Mouse (Mus musculus): ENCODE measurements at regions not wholly inside any gene's neighbourhood (a gene's known extent, or its start where the extent isn't known, plus 50 kb on each side); places are given as distances from the start of the nearest gene placed in this dataset.

DNA sequence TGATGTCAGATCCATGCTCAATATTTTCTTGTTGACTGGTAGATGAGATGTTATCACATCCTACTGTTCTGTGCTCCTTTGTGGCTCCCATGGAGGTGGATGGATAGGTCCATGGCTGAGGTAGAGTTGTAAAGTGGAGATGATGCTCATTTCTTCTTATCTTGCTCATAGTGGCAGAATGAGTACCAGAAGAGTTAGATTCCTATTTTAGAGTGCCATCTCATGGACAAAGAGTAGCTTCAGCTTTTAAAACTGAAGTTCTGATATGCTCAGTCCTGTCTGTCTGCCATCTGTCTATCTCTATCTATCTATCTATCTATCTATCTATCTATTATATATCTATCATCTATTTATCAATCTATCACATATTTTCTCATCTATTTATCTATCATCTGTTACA, 425.5 kb upstream of the Tmem132c start:
- Histone ChIP-seq H3K9ac (ENCODE audit: low read depth, low read length) (no peak overlapping the region), H3K4me3 (no peak overlapping the region), H3K27me3 (ENCODE audit: control insufficient read depth, insufficient read depth, low read length) (no peaks in the 10 kb centered on the region), H3K27ac (no peak overlapping the region), H3K36me3 (ENCODE audit: control insufficient read depth, insufficient read depth, low read length) (no peaks in the 10 kb centered on the region), H3K79me2 (replicated peaks; ENCODE audit: control insufficient read depth, insufficient read depth, low read length) (no peaks in the 10 kb centered on the region), H3K4me1 (ENCODE audit: control insufficient read depth, insufficient read depth, low read length) (no peaks in the 10 kb centered on the region)
- no peak for DNase-seq
- intact Hi-C loops (cut with DNase I): no loop called here
- TF ChIP-seq POLR2A (IDR thresholded peaks at IDR 0.05; ENCODE audit: insufficient read depth, low read depth, low read length): no peak
- TF ChIP-seq EP300 (IDR thresholded peaks at IDR 0.05; ENCODE audit: insufficient read depth, low read depth, low read length): no peak

DNA sequence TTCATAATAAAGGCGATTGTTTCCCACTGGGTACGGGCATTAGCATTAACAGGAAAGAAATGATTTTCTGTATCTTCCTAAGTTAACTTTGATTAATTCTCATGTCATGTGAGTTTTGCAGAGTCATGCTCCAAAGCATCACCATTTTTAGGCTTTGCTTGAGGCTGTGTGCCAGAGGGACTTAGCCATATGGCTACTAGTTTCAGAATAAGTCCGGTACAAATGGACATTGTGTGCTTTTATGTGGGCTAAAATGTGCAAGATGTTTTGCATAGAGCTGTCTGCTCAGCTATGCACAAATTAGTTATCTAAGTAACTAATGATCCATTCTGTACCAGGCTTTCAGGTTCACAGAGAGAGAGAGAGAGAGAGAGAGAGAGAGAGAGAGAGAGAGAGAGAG, 406.2 kb upstream of the Tmem132c start:
- Histone ChIP-seq H3K4me3 (no peak overlapping the region), H3K27me3 (ENCODE audit: control insufficient read depth, insufficient read depth, low read length) (no peaks in the 10 kb centered on the region), H3K9ac (ENCODE audit: low read depth, low read length) (no peak overlapping the region), H3K27ac (no peak overlapping the region), H3K79me2 (replicated peaks; ENCODE audit: control insufficient read depth, insufficient read depth, low read length) (no peaks in the 10 kb centered on the region), H3K4me1 (ENCODE audit: control insufficient read depth, insufficient read depth, low read length) (no peaks in the 10 kb centered on the region), H3K36me3 (ENCODE audit: control insufficient read depth, insufficient read depth, low read length) (no peaks in the 10 kb centered on the region)
- WGBS: 90% methylated on average over 3 of the region's 3 CpGs
- TF ChIP-seq POLR2A (IDR thresholded peaks at IDR 0.05; ENCODE audit: insufficient read depth, low read depth, low read length) (no peak), EP300 (IDR thresholded peaks at IDR 0.05; ENCODE audit: insufficient read depth, low read depth, low read length) (no peak), CTCF (IDR thresholded peaks at IDR 0.05) (no peak)
- intact Hi-C loops (cut with DNase I): no loop called here
- no peak for DNase-seq

DNA sequence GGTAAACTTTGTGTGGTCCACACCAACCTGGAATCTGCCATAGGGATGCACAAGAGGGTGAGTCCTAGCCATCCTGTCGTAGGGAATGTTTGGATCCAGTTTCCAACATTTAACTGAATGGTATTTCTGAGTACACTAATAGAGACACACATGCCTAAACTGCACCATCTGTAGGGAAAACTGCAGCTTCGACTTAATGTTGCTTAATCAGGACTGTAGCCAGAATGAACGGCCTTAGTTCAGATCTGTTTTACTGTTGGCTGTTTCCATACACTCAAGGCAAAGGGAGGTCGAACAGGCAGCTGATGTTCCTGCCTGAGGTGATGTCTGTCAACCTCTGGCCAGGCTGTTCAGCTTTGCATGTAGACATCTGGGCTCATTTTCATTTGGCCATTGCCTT, 399.0 kb upstream of the Tmem132c start:
- 61% methylated on average over 4 of the region's 4 CpGs for WGBS
- intact Hi-C loops (cut with DNase I): no loop called here
- Histone ChIP-seq H3K36me3 (ENCODE audit: control insufficient read depth, insufficient read depth, low read length) (no peaks in the 10 kb centered on the region), H3K4me1 (ENCODE audit: control insufficient read depth, insufficient read depth, low read length) (no peaks in the 10 kb centered on the region), H3K27ac (no peak overlapping the region), H3K27me3 (ENCODE audit: control insufficient read depth, insufficient read depth, low read length) (no peaks in the 10 kb centered on the region), H3K9ac (ENCODE audit: low read depth, low read length) (no peak overlapping the region), H3K4me3 (no peak overlapping the region), H3K79me2 (replicated peaks; ENCODE audit: control insufficient read depth, insufficient read depth, low read length) (no peaks in the 10 kb centered on the region)
- DNase-seq: peak in 1 of 2 experiments; percentile 3
- TF ChIP-seq EP300 (IDR thresholded peaks at IDR 0.05; ENCODE audit: insufficient read depth, low read depth, low read length) (no peak), CTCF (IDR thresholded peaks at IDR 0.05) (no peak), POLR2A (IDR thresholded peaks at IDR 0.05; ENCODE audit: insufficient read depth, low read depth, low read length) (no peak)

DNA sequence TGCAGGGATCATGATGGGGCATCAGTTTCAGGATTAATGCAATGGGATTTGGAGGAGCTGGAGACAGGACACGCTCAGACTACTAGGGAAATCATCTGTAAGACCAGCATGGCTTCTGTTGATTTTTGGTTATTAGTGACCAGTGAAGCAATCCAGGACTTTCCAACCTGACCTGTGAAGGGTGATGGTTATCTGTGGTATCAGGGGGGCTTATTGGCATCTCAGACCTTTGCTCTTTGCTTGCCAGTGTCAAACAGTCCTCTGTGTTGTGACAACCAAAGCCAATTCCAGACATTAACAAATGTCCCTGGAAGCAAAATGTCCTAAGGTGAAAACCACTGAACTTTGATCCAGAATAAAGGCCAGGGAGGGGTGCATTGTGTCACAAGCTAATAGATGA, 379.5 kb upstream of the Tmem132c start:
- Histone ChIP-seq H3K27ac (no peak overlapping the region), H3K4me1 (ENCODE audit: control insufficient read depth, insufficient read depth, low read length) (no peaks in the 10 kb centered on the region), H3K36me3 (ENCODE audit: control insufficient read depth, insufficient read depth, low read length) (no peaks in the 10 kb centered on the region), H3K4me3 (no peak overlapping the region), H3K79me2 (replicated peaks; ENCODE audit: control insufficient read depth, insufficient read depth, low read length) (no peaks in the 10 kb centered on the region), H3K9ac (ENCODE audit: low read depth, low read length) (no peak overlapping the region), H3K27me3 (ENCODE audit: control insufficient read depth, insufficient read depth, low read length) (no peaks in the 10 kb centered on the region)
- intact Hi-C loops (cut with DNase I): no loop called here
- WGBS: 77% methylated on average over 1 of the region's 1 CpGs
- TF ChIP-seq POLR2A (IDR thresholded peaks at IDR 0.05; ENCODE audit: insufficient read depth, low read depth, low read length) (no peak), CTCF (IDR thresholded peaks at IDR 0.05) (no peak), EP300 (IDR thresholded peaks at IDR 0.05; ENCODE audit: insufficient read depth, low read depth, low read length) (no peak)
- DNase-seq: no peak

DNA sequence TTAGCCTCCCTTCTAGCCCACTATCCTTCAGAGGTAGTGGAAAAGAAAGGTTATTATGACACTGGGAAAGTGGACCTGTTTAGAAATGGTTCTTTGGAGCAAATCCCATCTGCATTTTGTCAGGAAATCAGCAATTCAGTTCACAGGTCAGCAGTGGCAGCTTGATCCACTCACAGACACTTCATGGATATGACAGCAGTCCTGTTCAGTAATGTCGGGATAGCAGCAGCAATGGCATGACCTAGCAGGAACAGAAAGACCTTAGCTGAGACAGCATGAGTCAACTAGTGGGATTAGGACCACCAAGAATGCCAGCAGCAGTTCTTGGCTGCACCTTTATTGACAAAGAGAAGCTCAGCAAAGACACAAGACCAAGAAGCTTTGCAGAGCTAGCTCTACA, 365.8 kb upstream of the Tmem132c start:
- Histone ChIP-seq H3K4me1 (ENCODE audit: control insufficient read depth, insufficient read depth, low read length) (no peaks in the 10 kb centered on the region), H3K27ac (no peak overlapping the region), H3K27me3 (ENCODE audit: control insufficient read depth, insufficient read depth, low read length) (no peaks in the 10 kb centered on the region), H3K4me3 (no peak overlapping the region), H3K79me2 (replicated peaks; ENCODE audit: control insufficient read depth, insufficient read depth, low read length) (no peaks in the 10 kb centered on the region), H3K9ac (ENCODE audit: low read depth, low read length) (no peak overlapping the region), H3K36me3 (ENCODE audit: control insufficient read depth, insufficient read depth, low read length) (no peaks in the 10 kb centered on the region)
- no peak for DNase-seq
- TF ChIP-seq EP300 (IDR thresholded peaks at IDR 0.05; ENCODE audit: insufficient read depth, low read depth, low read length) (no peak), POLR2A (IDR thresholded peaks at IDR 0.05; ENCODE audit: insufficient read depth, low read depth, low read length) (no peak), CTCF (IDR thresholded peaks at IDR 0.05) (no peak)
- 25% methylated on average over 1 of the region's 1 CpGs for WGBS
- intact Hi-C loops (cut with DNase I): no loop called here

DNA sequence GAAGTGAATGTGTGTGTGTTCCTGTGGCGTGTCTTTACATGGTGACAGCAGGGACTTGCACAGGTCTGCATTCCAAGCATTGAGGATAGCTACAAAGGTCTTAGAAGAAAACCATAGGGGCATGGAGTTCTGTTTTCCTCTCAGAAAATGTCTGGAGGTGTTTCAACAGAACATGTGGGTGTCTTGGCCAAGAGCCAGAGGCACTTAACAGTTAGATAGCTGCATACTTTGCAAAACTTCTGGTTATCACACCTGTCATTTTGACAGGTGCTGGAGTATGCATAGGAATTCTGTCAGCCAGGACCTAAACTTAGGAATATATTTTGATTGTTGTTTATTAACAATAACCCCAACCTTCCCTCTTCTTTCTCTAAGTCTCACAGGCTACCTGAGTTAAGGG, 350.9 kb upstream of the Tmem132c start:
- no peak overlapping the region for H3K27ac ChIP-seq
- peak in 1 of 2 experiments; percentile 2 for DNase-seq

More for the DNA sequence above, 350.9 kb upstream of the Tmem132c start:
- H3K9ac ChIP-seq (ENCODE audit: low read depth, low read length): no peak overlapping the region
- H3K4me3 ChIP-seq: no peak overlapping the region
- H3K27me3 ChIP-seq (ENCODE audit: control insufficient read depth, insufficient read depth, low read length): no peaks in the 10 kb centered on the region
- WGBS: 47% methylated on average over 1 of the region's 1 CpGs
- H3K36me3 ChIP-seq (ENCODE audit: control insufficient read depth, insufficient read depth, low read length): no peaks in the 10 kb centered on the region
- intact Hi-C loops (cut with DNase I): no loop called here
- no peaks in the 10 kb centered on the region for H3K79me2 ChIP-seq (replicated peaks; ENCODE audit: control insufficient read depth, insufficient read depth, low read length)
- TF ChIP-seq CTCF (IDR thresholded peaks at IDR 0.05): no peak
- TF ChIP-seq POLR2A (IDR thresholded peaks at IDR 0.05; ENCODE audit: insufficient read depth, low read depth, low read length): no peak
- no peak for TF ChIP-seq EP300 (IDR thresholded peaks at IDR 0.05; ENCODE audit: insufficient read depth, low read depth, low read length)
- no peaks in the 10 kb centered on the region for H3K4me1 ChIP-seq (ENCODE audit: control insufficient read depth, insufficient read depth, low read length)

Data from heart, adult 2 months (tissue).